Mouse (Mus musculus): Measurements from ENCODE around the gene Dusp3. TPM values are rescaled to one million over a fixed set of nuclear protein-coding genes. Genes with fewer than 3 reads are reported as not detected.

Dusp3 gene
- polyA plus RNA-seq, 1 experiment from 2014 or later = 39.6 TPM

DNA sequence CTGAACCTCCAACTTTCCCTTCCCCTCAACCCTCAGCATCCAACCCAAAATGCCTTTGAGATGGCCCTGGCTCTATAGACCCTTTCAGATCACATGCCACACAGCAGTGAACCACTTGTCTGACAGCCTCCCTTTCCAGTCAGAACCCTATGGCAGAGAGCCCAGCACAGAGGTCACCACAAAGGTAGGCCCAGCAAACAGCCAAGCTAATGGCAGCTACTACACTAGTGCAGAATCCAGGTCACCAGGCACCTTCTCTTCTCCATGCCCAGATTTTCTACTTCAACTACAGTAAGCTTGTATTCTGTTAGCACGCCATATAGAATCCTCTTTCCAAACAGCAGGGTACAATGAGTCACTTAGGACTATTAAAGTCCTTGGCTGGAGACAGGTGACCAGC, 29.3 kb upstream of the Dusp3 start:
- Histone ChIP-seq H3K9me3 (ENCODE audit: low read length) (no peaks in the 10 kb centered on the region), H3K4me1 (ENCODE audit: insufficient read depth, low read length) (peaks cover 4% of the 10 kb centered on the region; the same call in 1 of the 2 replicates), H3K4me3 (ENCODE audit: low read length) (no peak overlapping the region), H3K9ac (replicated peaks; ENCODE audit: low read length) (no peak overlapping the region), H3K36me3 (ENCODE audit: insufficient read depth, low read length) (peaks cover 9% of the 10 kb centered on the region; the same call in 1 of the 2 replicates), H3K27ac (ENCODE audit: low read length) (no peak overlapping the region), H3K27me3 (ENCODE audit: insufficient read depth, low read length) (no peaks in the 10 kb centered on the region; the same call in 1 of the 2 replicates), H3K4me2 (replicated peaks; ENCODE audit: low read depth, low read length) (no peak overlapping the region)
- WGBS = 91% methylated on average over 1 of the region's 1 CpGs
- ATAC-seq (ENCODE audit: low FRiP score, low TSS enrichment) = 0 out of 2 replicates have a peak, but pooled peaks have one; percentile 6

DNA sequence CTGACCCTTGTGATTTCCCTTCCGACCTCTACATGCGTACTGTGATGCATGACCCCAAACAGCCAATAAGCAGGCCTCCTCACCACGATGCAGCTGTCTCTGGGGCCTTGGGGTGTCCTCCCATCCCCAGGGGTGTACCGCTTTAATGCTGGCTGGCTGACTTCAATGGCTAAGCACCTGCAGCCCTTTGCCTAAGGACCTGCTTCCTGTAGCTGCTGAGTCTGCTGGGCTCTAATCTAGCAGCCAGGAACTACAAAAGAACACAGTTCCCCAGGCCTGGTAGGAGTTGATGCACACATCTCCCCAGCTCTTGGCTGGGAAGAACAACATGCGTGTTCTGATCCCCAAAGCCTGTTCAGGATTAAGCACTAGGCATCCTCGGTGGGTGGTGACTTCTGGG, 28.7 kb upstream of the Dusp3 start:
- Histone ChIP-seq H3K27me3 (ENCODE audit: insufficient read depth, low read length) (no peaks in the 10 kb centered on the region; the same call in 1 of the 2 replicates), H3K36me3 (ENCODE audit: insufficient read depth, low read length) (peaks cover 9% of the 10 kb centered on the region), H3K4me1 (ENCODE audit: insufficient read depth, low read length) (peaks cover 4% of the 10 kb centered on the region; the same call in 1 of the 2 replicates), H3K27ac (ENCODE audit: low read length) (0 out of 2 replicates have a peak overlapping the region, but pooled peaks have one; percentile 16), H3K4me2 (replicated peaks; ENCODE audit: low read depth, low read length) (no peak overlapping the region), H3K4me3 (ENCODE audit: low read length) (no peak overlapping the region), H3K9ac (replicated peaks; ENCODE audit: low read length) (no peak overlapping the region), H3K9me3 (ENCODE audit: low read length) (no peaks in the 10 kb centered on the region)
- 0 out of 2 replicates have a peak, but pooled peaks have one; percentile 27 for ATAC-seq (ENCODE audit: low FRiP score, low TSS enrichment)
- WGBS = 49% methylated on average over 6 of the region's 6 CpGs

DNA sequence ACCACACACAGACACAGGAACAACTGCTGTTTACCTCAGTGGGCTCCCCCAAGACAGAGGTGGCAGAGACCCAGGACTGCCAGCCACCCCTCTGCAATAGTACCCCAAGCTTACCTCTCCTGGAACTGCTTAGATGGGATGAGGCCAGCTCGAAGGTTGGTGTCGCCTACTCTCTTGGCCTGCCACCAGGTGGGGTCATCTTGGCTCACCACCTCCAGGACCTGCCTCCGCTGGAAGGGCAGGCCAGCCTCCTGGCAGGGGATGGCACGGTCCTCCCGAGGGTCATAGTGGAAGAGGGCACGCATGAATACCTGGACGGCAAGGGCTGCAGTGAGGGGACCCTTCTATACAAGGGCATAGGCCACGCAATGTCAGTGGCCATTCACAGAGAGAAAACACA, 26.4 kb upstream of the Dusp3 start:
- Histone ChIP-seq H3K9me3 (ENCODE audit: low read length) (no peaks in the 10 kb centered on the region), H3K36me3 (ENCODE audit: insufficient read depth, low read length) (peaks cover 9% of the 10 kb centered on the region), H3K27ac (ENCODE audit: low read length) (no peak overlapping the region), H3K27me3 (ENCODE audit: insufficient read depth, low read length) (no peaks in the 10 kb centered on the region; the same call in 1 of the 2 replicates), H3K9ac (replicated peaks; ENCODE audit: low read length) (no peak overlapping the region), H3K4me1 (ENCODE audit: insufficient read depth, low read length) (peaks cover 4% of the 10 kb centered on the region; the same call in 1 of the 2 replicates), H3K4me3 (ENCODE audit: low read length) (no peak overlapping the region), H3K4me2 (replicated peaks; ENCODE audit: low read depth, low read length) (no peak overlapping the region)
- no peak for ATAC-seq (ENCODE audit: low FRiP score, low TSS enrichment)
- 77% methylated on average over 8 of the region's 8 CpGs for WGBS

DNA sequence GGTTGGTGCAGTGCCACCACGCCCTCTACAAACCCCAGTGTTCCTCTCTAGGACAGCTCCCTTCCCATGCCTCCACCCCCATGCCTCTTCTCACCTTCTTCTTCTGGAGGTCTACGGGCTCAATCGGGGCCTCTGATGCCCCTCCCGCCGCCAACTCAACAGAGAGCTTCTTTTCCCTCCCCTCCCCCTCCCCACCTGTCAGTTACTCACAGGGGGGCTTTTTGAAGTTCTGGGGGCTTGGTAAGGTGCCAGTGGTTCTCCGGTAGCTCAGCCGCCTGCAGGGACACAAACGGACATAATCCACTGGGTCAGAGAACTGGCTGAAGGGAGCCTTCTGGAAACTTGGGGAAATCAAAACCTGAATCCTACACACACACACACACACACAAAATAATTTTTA, 24.7 kb upstream of the Dusp3 start:
- 87% methylated on average over 8 of the region's 8 CpGs for WGBS
- Histone ChIP-seq H3K36me3 (ENCODE audit: insufficient read depth, low read length) (peaks cover 8% of the 10 kb centered on the region), H3K9me3 (ENCODE audit: low read length) (no peaks in the 10 kb centered on the region), H3K27ac (ENCODE audit: low read length) (no peak overlapping the region), H3K4me1 (ENCODE audit: insufficient read depth, low read length) (peaks cover 4% of the 10 kb centered on the region; the same call in 1 of the 2 replicates), H3K4me2 (replicated peaks; ENCODE audit: low read depth, low read length) (no peak overlapping the region), H3K4me3 (ENCODE audit: low read length) (no peak overlapping the region), H3K27me3 (ENCODE audit: insufficient read depth, low read length) (peaks cover 6% of the 10 kb centered on the region; the same call in 1 of the 2 replicates), H3K9ac (replicated peaks; ENCODE audit: low read length) (no peak overlapping the region)
- ATAC-seq (ENCODE audit: low FRiP score, low TSS enrichment) = no peak

DNA sequence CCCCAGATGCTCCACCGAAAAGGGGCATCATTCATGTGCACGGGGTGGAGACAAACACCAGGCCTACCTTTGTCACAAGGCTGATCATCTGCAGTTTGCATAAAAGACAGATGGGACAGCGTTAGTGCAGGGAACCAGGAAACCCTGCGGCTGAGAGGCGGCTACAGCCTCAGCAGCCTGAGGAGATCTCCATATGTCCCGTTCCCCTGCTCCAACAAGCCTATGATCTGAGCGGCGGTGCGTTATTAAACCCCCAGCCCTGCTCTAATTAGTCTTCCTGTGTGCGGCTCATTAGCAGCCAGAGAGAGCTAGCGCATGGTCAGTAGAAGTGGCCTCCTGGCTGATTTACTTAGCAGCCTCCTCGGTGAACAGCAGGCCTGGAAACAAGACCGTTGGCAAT, 23.3 kb upstream of the Dusp3 start:
- H3K4me2 ChIP-seq (replicated peaks; ENCODE audit: low read depth, low read length) = no peak overlapping the region
- 49% methylated on average over 13 of the region's 13 CpGs for WGBS
- no peak for ATAC-seq (ENCODE audit: low FRiP score, low TSS enrichment)
- no peaks in the 10 kb centered on the region for H3K9me3 ChIP-seq (ENCODE audit: low read length)
- no peak overlapping the region for H3K4me3 ChIP-seq (ENCODE audit: low read length)
- H3K4me1 ChIP-seq (ENCODE audit: insufficient read depth, low read length) = no peaks in the 10 kb centered on the region; the same call in 1 of the 2 replicates
- H3K9ac ChIP-seq (replicated peaks; ENCODE audit: low read length) = no peak overlapping the region
- peaks cover 8% of the 10 kb centered on the region for H3K36me3 ChIP-seq (ENCODE audit: insufficient read depth, low read length)
- H3K27ac ChIP-seq (ENCODE audit: low read length) = no peak overlapping the region
- peaks cover 6% of the 10 kb centered on the region; the same call in 1 of the 2 replicates for H3K27me3 ChIP-seq (ENCODE audit: insufficient read depth, low read length)

DNA sequence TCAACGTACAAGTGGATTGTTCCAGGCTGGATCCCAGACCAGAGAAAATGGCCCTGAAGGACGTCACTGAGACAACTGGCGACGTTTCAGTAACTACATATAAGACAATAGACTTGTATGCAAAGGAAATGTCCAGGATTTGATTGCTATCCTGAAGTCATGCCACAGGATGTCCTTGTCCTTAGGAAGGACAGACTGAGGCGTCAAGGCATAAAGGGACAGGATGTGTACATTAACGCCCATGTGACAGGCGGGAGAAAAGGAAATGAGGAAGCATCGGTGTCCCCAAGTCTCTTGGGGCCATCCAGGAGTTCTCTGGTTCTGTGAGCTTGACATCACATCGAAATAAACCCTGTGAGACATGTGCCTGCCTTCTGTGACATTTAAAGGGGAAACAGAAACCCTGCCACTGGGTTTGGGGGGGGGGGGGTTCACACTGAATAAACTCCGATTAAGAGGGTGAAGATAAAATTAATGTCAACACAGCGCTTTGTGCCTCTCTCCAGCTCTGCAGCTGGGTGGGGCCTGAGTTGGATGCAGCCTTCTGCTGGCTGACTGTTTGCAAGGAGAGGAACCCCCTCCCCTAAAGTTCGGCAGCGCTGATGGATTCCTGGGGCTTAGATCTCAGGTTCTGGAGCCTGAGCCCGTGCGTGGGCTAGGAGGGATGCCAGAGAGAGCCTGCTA, 22.3 kb upstream of the Dusp3 start:
- WGBS = 77% methylated on average over 15 of the region's 15 CpGs
- ATAC-seq (ENCODE audit: low FRiP score, low TSS enrichment) = no peak
- Histone ChIP-seq H3K9ac (replicated peaks; ENCODE audit: low read length) (no peak overlapping the region), H3K27ac (ENCODE audit: low read length) (no peak overlapping the region), H3K9me3 (ENCODE audit: low read length) (no peaks in the 10 kb centered on the region; the same call in 1 of the 2 replicates), H3K36me3 (ENCODE audit: insufficient read depth, low read length) (peaks cover 14% of the 10 kb centered on the region), H3K27me3 (ENCODE audit: insufficient read depth, low read length) (peaks cover 6% of the 10 kb centered on the region; the same call in 1 of the 2 replicates), H3K4me2 (replicated peaks; ENCODE audit: low read depth, low read length) (no peak overlapping the region), H3K4me1 (ENCODE audit: insufficient read depth, low read length) (no peaks in the 10 kb centered on the region), H3K4me3 (ENCODE audit: low read length) (no peak overlapping the region)

DNA sequence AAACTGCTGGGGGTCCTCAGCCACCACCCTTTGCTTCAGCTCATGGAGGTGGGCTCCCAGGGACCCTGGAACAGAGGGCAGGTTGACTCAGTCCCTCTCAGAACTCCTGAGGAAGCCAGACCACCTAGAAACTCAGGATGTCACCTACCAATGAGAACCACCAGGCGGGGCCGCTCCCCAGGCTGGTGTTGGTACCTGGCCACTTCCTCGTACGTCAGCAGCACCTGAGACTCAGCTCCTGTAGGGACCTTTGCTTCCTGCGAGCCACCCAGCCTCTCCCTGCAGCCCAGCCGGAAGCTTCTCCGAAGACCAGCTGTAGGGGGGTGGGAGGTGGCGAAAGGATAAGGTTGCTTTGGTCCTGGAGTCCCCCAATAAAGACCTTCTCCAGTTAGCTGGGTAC, 21.6 kb upstream of the Dusp3 start:
- Histone ChIP-seq H3K36me3 (ENCODE audit: insufficient read depth, low read length) (peaks cover 14% of the 10 kb centered on the region), H3K9ac (replicated peaks; ENCODE audit: low read length) (no peak overlapping the region), H3K4me2 (replicated peaks; ENCODE audit: low read depth, low read length) (no peak overlapping the region), H3K4me3 (ENCODE audit: low read length) (no peak overlapping the region), H3K4me1 (ENCODE audit: insufficient read depth, low read length) (no peaks in the 10 kb centered on the region), H3K27me3 (ENCODE audit: insufficient read depth, low read length) (peaks cover 6% of the 10 kb centered on the region; the same call in 1 of the 2 replicates), H3K9me3 (ENCODE audit: low read length) (no peaks in the 10 kb centered on the region; the same call in 1 of the 2 replicates), H3K27ac (ENCODE audit: low read length) (no peak overlapping the region)
- ATAC-seq (ENCODE audit: low FRiP score, low TSS enrichment) = no peak
- 85% methylated on average over 8 of the region's 8 CpGs for WGBS

DNA sequence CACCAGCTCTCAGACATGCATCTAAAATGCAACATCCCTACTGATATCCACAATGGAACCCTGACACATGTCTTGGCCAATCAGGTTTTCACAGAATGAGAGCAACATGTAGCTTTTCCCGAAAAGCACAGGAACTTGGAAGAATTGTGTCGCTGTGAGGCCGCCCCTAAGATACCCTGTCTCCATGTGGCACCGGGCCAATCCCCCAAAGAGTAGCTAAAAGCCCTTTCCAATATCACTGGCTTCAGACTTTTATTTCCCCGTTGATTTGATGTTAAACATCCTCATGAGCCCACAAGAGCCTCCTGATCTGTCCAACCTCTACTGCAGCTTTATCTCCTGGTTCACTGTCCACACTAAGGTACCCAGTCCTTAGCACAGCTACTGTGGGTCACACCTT, 19.9 kb upstream of the Dusp3 start:
- Histone ChIP-seq H3K9ac (replicated peaks; ENCODE audit: low read length) (no peak overlapping the region), H3K4me3 (ENCODE audit: low read length) (no peak overlapping the region), H3K36me3 (ENCODE audit: insufficient read depth, low read length) (peaks cover 10% of the 10 kb centered on the region), H3K4me2 (replicated peaks; ENCODE audit: low read depth, low read length) (no peak overlapping the region), H3K27ac (ENCODE audit: low read length) (no peak overlapping the region), H3K4me1 (ENCODE audit: insufficient read depth, low read length) (no peaks in the 10 kb centered on the region), H3K9me3 (ENCODE audit: low read length) (no peaks in the 10 kb centered on the region; the same call in 1 of the 2 replicates), H3K27me3 (ENCODE audit: insufficient read depth, low read length) (peaks cover 6% of the 10 kb centered on the region; the same call in 1 of the 2 replicates)
- WGBS = 87% methylated on average over 5 of the region's 5 CpGs
- ATAC-seq (ENCODE audit: low FRiP score, low TSS enrichment) = no peak

DNA sequence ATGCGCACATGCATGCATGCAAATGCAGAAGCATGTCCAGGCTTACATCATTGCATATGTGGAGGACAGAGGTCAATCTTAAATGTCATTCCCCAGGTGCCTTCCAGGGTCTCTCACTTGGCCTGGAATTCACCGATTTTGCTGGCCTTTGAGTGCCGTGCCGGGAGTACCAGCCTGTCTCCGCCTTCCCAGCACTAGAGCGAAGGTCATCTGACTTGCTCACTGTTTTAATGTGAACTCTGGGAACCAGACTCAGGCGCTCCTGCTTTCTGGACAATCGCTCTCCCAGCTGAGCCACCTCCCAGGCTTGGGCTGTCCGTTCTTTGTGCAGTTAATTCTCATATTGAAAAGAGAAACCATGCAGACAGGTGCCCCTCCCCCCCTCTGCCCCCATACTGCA, 19.5 kb upstream of the Dusp3 start:
- no peak for ATAC-seq (ENCODE audit: low FRiP score, low TSS enrichment)
- WGBS = 74% methylated on average over 9 of the region's 9 CpGs
- Histone ChIP-seq H3K9me3 (ENCODE audit: low read length) (no peaks in the 10 kb centered on the region; the same call in 1 of the 2 replicates), H3K36me3 (ENCODE audit: insufficient read depth, low read length) (peaks cover 10% of the 10 kb centered on the region), H3K4me2 (replicated peaks; ENCODE audit: low read depth, low read length) (no peak overlapping the region), H3K4me3 (ENCODE audit: low read length) (no peak overlapping the region), H3K4me1 (ENCODE audit: insufficient read depth, low read length) (no peaks in the 10 kb centered on the region), H3K27ac (ENCODE audit: low read length) (no peak overlapping the region), H3K9ac (replicated peaks; ENCODE audit: low read length) (no peak overlapping the region), H3K27me3 (ENCODE audit: insufficient read depth, low read length) (peaks cover 6% of the 10 kb centered on the region; the same call in 1 of the 2 replicates)

DNA sequence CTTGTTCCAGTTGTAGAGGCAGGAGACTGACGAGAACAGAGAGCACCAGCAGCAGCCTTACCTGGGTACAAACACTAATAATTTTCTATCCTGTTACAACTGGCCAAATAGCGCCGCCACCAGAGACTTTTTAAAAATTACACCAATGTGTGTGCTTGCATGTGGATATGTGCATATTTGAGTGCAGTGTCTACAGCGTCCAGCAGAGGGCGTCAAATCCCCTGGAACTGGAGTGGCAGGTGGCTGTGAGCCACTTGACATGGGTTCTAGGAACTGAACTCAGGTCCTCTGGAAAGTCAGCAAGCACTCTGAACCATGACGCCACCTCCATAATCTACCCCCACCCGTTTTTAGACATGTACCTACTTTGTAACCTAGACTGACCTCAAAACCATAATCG, 17.4 kb upstream of the Dusp3 start:
- H3K36me3 ChIP-seq (ENCODE audit: insufficient read depth, low read length) = peaks cover 10% of the 10 kb centered on the region
- WGBS = 95% methylated on average over 8 of the region's 8 CpGs
- no peak overlapping the region for H3K4me2 ChIP-seq (replicated peaks; ENCODE audit: low read depth, low read length)
- no peak overlapping the region for H3K27ac ChIP-seq (ENCODE audit: low read length)
- ATAC-seq (ENCODE audit: low FRiP score, low TSS enrichment) = no peak
- peaks cover 6% of the 10 kb centered on the region; the same call in 1 of the 2 replicates for H3K27me3 ChIP-seq (ENCODE audit: insufficient read depth, low read length)
- peaks cover 3% of the 10 kb centered on the region; the same call in 1 of the 2 replicates for H3K4me1 ChIP-seq (ENCODE audit: insufficient read depth, low read length)
- H3K4me3 ChIP-seq (ENCODE audit: low read length) = no peak overlapping the region
- no peak overlapping the region for H3K9ac ChIP-seq (replicated peaks; ENCODE audit: low read length)
- H3K9me3 ChIP-seq (ENCODE audit: low read length) = no peaks in the 10 kb centered on the region; the same call in 1 of the 2 replicates
